Mouse (Mus musculus) G1E (cell line): ENCODE results near the gene Rplp0. TPM values are rescaled to one million over a fixed set of nuclear protein-coding genes. Genes with fewer than 3 reads are reported as not detected.

Experiments used
- ATAC-seq: 2 replicates; pipeline ENCODE4 v1.8.0; 2016; ENCODE audit warnings: mild to moderate bottlenecking; ENCODE audit not compliant: insufficient number of reproducible peaks, poor library complexity, low FRiP score, severe bottlenecking; ENCODE audit errors: extremely low read depth
- DNase-seq: peaks from one replicate; pipeline ENCODE4 v3.0.0; 2012; ENCODE audit warnings: low spot score
- H3K27me3 ChIP-seq: 2 replicates; pipeline ENCODE4 v1.6.1; 2012; ENCODE audit warnings: mild to moderate bottlenecking, low read length, inconsistent platforms; ENCODE audit not compliant: insufficient read depth
- H3K36me3 ChIP-seq: replicated peaks from 2 replicates; pipeline ENCODE3; 2012; ENCODE audit warnings: mild to moderate bottlenecking, inconsistent platforms
- H3K4me1 ChIP-seq: 2 replicates; pipeline ENCODE4 v1.6.1; 2012; ENCODE audit warnings: low read depth, low read length, inconsistent platforms, mixed read lengths; ENCODE audit not compliant: insufficient read depth
- H3K4me3 ChIP-seq: 2 replicates; pipeline ENCODE4 v1.5.1; 2012; ENCODE audit warnings: low read depth, mild to moderate bottlenecking, inconsistent platforms, low read length, moderate library complexity, mixed read lengths
- H3K9me3 ChIP-seq: replicated peaks from 2 replicates; pipeline ENCODE4 v1.6.1; 2012; ENCODE audit warnings: inconsistent platforms
- CTCF ChIP-seq: IDR thresholded peaks from 2 replicates; pipeline ENCODE4 v1.5.1; 2012; ENCODE audit warnings: low read depth, low read length, inconsistent platforms, mixed read lengths
- GATA1 ChIP-seq: IDR thresholded peaks from 2 replicates; pipeline ENCODE4 v1.6.1; 2012; ENCODE audit warnings: borderline replicate concordance, low read length, inconsistent platforms, mixed read lengths
- GATA2 ChIP-seq: IDR thresholded peaks from 2 replicates; pipeline ENCODE4 v1.6.1; 2012; ENCODE audit warnings: low read depth, low read length, inconsistent platforms, borderline replicate concordance
- POLR2AphosphoS5 ChIP-seq: IDR thresholded peaks from 2 replicates; pipeline ENCODE4 v1.6.1; 2012; ENCODE audit warnings: low read depth, low read length, inconsistent platforms; ENCODE audit not compliant: insufficient replicate concordance
- TAL1 ChIP-seq: conservative IDR thresholded peaks from 2 replicates; pipeline ENCODE4 v1.6.1; 2012; ENCODE audit warnings: low read depth, low read length, inconsistent platforms, mixed read lengths
- polyA plus RNA-seq: library from polyadenylated mRNA; stranded (reverse); fragments of >175 nt; gene quantifications from 2 replicates; pipeline ENCODE4 v1.2.3, GENCODE M21; 2012
- total RNA-seq, 2 experiments: library from RNA; stranded (forward) in 1 of 2; stranded (reverse) in 1 of 2; fragments of 200-1000 nt in 1 of 2; fragments of >200 nt in 1 of 2; fragmentation: Nextera tagmentation in 1 of 2; gene quantifications; 2 replicates each; pipeline ENCODE4 v1.2.3; 2014 to 2017

Rplp0 gene
- 870 and 980 TPM in 2 replicates for total RNA-seq (2014; fragmentation: Nextera tagmentation)
- 1,362 and 1,673 TPM in 2 replicates for total RNA-seq (2017)
- 712 and 915 TPM in 2 replicates for polyA plus RNA-seq

- H3K4me3 ChIP-seq: peak within 1 kb of the TSS; percentile 93
- H3K9me3 ChIP-seq: no peaks in the 10 kb centered on the region
- H3K27me3 ChIP-seq: no peaks in the 10 kb centered on the region
- TF ChIP-seq TAL1 (no peak), GATA2 (no peak), CTCF (peak; percentile 83), GATA1 (no peak), POLR2AphosphoS5 (peak; percentile 95)
- peaks cover 50% of the 10 kb centered on the region for H3K36me3 ChIP-seq
- ATAC-seq (peak; percentile 95), DNase-seq (peak; percentile 97)
- H3K4me1 ChIP-seq: peaks cover 25% of the 10 kb centered on the region
These were observed at the start of gene Rplp0 for GRCm38 (mm10) chr5:115559237-115560101. Rplp0 (plus strand) TSS chr5:115559467.

DNA sequence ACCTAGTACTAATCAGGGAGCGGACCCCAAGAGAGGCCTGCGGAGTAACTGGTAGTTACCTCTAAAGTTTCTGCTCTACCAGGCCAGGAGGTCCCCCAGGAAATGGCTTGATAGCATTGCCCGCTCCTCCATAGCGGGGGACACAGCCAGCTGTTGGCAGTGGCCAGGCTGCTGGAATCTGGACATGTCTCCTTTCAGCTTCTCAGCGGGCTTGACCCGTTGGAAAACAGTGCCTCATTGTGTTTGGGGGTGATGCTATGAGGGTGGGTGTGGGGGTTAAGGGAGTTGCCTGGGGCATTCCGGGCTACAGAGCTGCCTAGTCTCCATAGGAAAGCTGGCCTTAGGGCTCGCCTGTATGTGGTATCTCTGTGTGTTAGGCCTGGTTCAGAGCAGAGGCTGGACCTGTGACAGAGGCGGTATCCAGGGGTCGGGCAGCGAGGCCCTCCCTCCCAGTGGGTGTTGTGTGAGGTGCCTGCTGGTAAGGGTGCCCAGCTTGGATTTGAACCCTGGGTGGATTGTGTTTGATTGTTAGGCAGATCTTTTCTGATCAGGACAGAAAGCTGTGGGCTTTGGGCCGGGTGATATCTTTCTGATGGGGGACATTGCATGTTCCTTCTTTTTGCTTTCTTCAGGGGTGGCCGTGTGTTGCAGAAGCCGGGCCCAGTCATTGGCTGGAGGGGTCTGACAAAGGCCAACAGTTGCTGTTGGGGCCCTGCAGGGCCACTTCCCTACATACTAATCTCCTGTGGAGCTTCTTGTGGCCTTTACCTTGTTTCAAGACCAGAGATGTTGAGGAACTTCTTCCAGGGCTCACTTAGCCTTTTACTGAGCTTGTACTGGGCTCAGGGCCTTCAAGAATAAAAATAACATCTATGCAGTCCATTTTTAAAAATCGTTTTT is 49.2 kb upstream of the Rplp0 start:
- no peak for ATAC-seq
- TF ChIP-seq CTCF (no peak), GATA1 (no peak), TAL1 (no peak), POLR2AphosphoS5 (no peak), GATA2 (no peak)
- Histone ChIP-seq H3K36me3 (peaks cover 21% of the 10 kb centered on the region), H3K4me1 (peaks cover 14% of the 10 kb centered on the region), H3K27me3 (peaks cover 18% of the 10 kb centered on the region), H3K9me3 (no peaks in the 10 kb centered on the region), H3K4me3 (no peak overlapping the region)
- no peak for DNase-seq

DNA sequence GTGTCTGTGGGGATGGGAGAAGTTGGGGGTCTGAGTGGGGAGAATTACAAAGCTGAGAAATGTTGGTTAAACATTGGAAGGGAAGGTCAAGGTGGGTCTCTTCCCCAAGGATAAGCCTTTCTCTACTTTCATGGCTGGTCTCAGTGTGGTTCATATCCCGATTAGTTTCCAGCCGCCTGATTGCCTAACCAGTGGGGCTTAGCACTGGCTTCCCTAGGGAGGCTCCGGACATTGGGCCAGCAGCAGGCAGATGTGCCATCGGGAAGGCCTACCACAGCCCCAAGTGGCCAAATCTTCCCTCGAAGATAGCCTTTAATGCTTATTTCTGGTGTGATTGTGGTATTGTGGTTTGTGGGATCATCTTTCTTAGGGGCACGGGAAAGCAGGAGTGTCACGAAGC is 46.9 kb upstream of the Rplp0 start:
- DNase-seq (no peak), ATAC-seq (no peak)
- no peak for TF ChIP-seq CTCF
- TF ChIP-seq GATA2: no peak
- TF ChIP-seq TAL1: no peak
- TF ChIP-seq GATA1: no peak
- TF ChIP-seq POLR2AphosphoS5: no peak
- Histone ChIP-seq H3K4me3 (no peak overlapping the region), H3K9me3 (no peaks in the 10 kb centered on the region), H3K36me3 (peaks cover 29% of the 10 kb centered on the region), H3K4me1 (peaks cover 10% of the 10 kb centered on the region), H3K27me3 (peaks cover 13% of the 10 kb centered on the region; the same call in 1 of the 2 replicates)

- DNase-seq: no peak
- Histone ChIP-seq H3K27me3 (peaks cover 5% of the 10 kb centered on the region; the same call in 1 of the 2 replicates), H3K4me1 (peaks cover 3% of the 10 kb centered on the region; the same call in 1 of the 2 replicates), H3K9me3 (no peaks in the 10 kb centered on the region), H3K4me3 (no peak overlapping the region), H3K36me3 (peaks cover 33% of the 10 kb centered on the region)
- no peak for ATAC-seq
- no peak for TF ChIP-seq GATA2
- TF ChIP-seq GATA1: no peak
- no peak for TF ChIP-seq POLR2AphosphoS5
- no peak for TF ChIP-seq TAL1
- TF ChIP-seq CTCF: no peak
These were observed 46.0 kb upstream of the Rplp0 start for GRCm38 (mm10) chr5:115513246-115513645.

GRCm38 (mm10) chr5:115513721-115514120 is 45.5 kb upstream of the Rplp0 start:
- DNase-seq: no peak
- Histone ChIP-seq H3K4me1 (peaks cover 3% of the 10 kb centered on the region; the same call in 1 of the 2 replicates), H3K27me3 (peaks cover under 1% of the 10 kb centered on the region; the same call in 1 of the 2 replicates), H3K4me3 (no peak overlapping the region), H3K9me3 (no peaks in the 10 kb centered on the region), H3K36me3 (peaks cover 33% of the 10 kb centered on the region)
- TF ChIP-seq GATA1 (no peak), POLR2AphosphoS5 (no peak), GATA2 (no peak)
- no peak for ATAC-seq

DNA sequence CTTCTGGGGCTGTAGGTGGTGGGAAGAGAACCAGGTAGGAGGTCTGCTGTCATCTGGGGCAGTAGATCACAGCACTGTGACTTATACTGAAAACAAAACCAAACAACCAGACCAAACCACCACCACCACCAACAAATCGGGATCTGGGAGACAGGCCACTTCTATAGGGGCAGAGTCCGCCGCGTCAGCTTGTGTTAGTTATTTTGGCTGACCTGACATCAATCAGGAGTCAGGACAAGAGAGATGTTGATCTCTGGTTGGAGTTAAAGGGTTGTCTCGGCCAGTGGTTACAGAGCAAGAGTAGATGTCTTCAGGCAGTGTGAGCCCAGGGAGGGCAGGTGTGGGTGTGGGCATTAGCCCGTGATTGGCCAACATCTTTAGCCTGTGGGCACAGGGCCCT is 44.9 kb upstream of the Rplp0 start:
- H3K4me1 ChIP-seq: peaks cover 3% of the 10 kb centered on the region; the same call in 1 of the 2 replicates
- peaks cover 36% of the 10 kb centered on the region for H3K36me3 ChIP-seq
- H3K9me3 ChIP-seq: no peaks in the 10 kb centered on the region
- no peak for ATAC-seq
- H3K4me3 ChIP-seq: no peak overlapping the region
- TF ChIP-seq CTCF: no peak
- no peak for TF ChIP-seq TAL1
- no peak for TF ChIP-seq GATA2
- no peak for TF ChIP-seq GATA1
- TF ChIP-seq POLR2AphosphoS5: no peak
- H3K27me3 ChIP-seq: no peaks in the 10 kb centered on the region
- no peak for DNase-seq
